Mouse (Mus musculus) stomach, postnatal 0 days (tissue): Measurements from ENCODE around the gene Oxnad1. TPM values are rescaled to one million over a fixed set of nuclear protein-coding genes. Genes with fewer than 3 reads are reported as not detected.
"Not testable (repeated sequence)": the region's sequence is repeated elsewhere in the genome, so short reads cannot be mapped to it uniquely, and the experiment has no call there.

Experiments used
- ATAC-seq: fragments of 200-750 bp; cut with Nextera tagmentation; 2 replicates; pipeline ENCODE4 v1.8.0; 2017; ENCODE audit not compliant: low FRiP score, low TSS enrichment
- DNase-seq: peaks from one replicate; pipeline ENCODE4 v3.0.0-alpha.2; 2016; ENCODE audit warnings: low spot score
- H3K27ac ChIP-seq: fragments of 300-500 bp; sonication (generic); replicated peaks from 2 replicates; pipeline ENCODE4 v1.5.1; 2014; ENCODE audit warnings: mild to moderate bottlenecking, control low read depth
- H3K27me3 ChIP-seq: fragments of 300-500 bp; sonication (generic); 2 replicates; pipeline ENCODE4 v1.6.1; 2014; ENCODE audit warnings: low read length; ENCODE audit not compliant: control insufficient read depth, insufficient read depth
- H3K36me3 ChIP-seq: fragments of 300-500 bp; sonication (generic); 2 replicates; pipeline ENCODE4 v1.6.1; 2014; ENCODE audit warnings: low read length, mixed read lengths; ENCODE audit not compliant: control insufficient read depth, insufficient read depth
- H3K4me1 ChIP-seq: fragments of 300-500 bp; sonication (generic); replicated peaks from 2 replicates; pipeline ENCODE4 v1.6.1; 2014; ENCODE audit warnings: antibody characterized with exemption; ENCODE audit not compliant: control insufficient read depth, insufficient read depth
- H3K4me2 ChIP-seq: fragments of 300-500 bp; sonication (generic); replicated peaks from 2 replicates; pipeline ENCODE4 v1.6.1; 2014; ENCODE audit warnings: low read depth, mild to moderate bottlenecking, control low read depth, moderate library complexity
- H3K4me3 ChIP-seq: fragments of 300-500 bp; sonication (generic); 2 replicates; pipeline ENCODE4 v1.5.1; 2014; ENCODE audit warnings: low read depth, low read length, control low read depth
- H3K9ac ChIP-seq: fragments of 300-500 bp; sonication (generic); 2 replicates; pipeline ENCODE4 v1.6.1; 2014; ENCODE audit warnings: mild to moderate bottlenecking, low read length, control low read depth, mixed read lengths
- H3K9me3 ChIP-seq: fragments of 300-500 bp; sonication (generic); 2 replicates; pipeline ENCODE4 v1.6.1; 2016; ENCODE audit warnings: low read length; ENCODE audit not compliant: control insufficient read depth
- CTCF ChIP-seq: IDR thresholded peaks from 2 replicates; pipeline ENCODE4 v1.5.1; 2016; ENCODE audit warnings: antibody characterized with exemption, low read depth, mild to moderate bottlenecking, moderate library complexity
- EP300 ChIP-seq: optimal IDR thresholded peaks from 2 replicates; pipeline ENCODE3; 2016; ENCODE audit warnings: antibody characterized with exemption
- WGBS: fragments of 180-500 bp; shearing (Covaris S2); extraction: QIAGEN DNeasy Blood & Tissue Kit; methylation state at CpG from one replicate; pipeline ENCODE4 v1.1.7; 2014; 5-methylcytosine and 5-hydroxymethylcytosine counted together
- polyA plus RNA-seq: library from polyadenylated mRNA; unstranded; fragments of >200 nt; fragmentation: Nextera tagmentation; extraction: Ambion mirVana; gene quantifications from 2 replicates; pipeline ENCODE4 v1.2.1, GENCODE M21; 2015

The Oxnad1 gene
- polyA plus RNA-seq, 1 experiment from 2014 or later, result 17.7 TPM

GRCm38 (mm10) chr14:32085486-32086201, 470 bp downstream of the Oxnad1 start, which contains the start of gene Dph3:
Gene Dph3, minus strand, starts transcription at chr14:32085729.
- no peaks in the 10 kb centered on the region for H3K9me3 ChIP-seq
- TF ChIP-seq EP300, result no peak
- peak; percentile 73 for TF ChIP-seq CTCF
- H3K36me3 ChIP-seq, result peaks cover 3% of the 10 kb centered on the region; the same call in 1 of the 2 replicates
- H3K9ac ChIP-seq, result peak within 1 kb of the TSS; percentile 69
- DNase-seq, result peak; percentile 99
- under 1% methylated on average over 43 of the region's 43 CpGs for WGBS
- peak within 1 kb of the TSS; percentile 90 for H3K27ac ChIP-seq
- H3K4me3 ChIP-seq, result peak within 1 kb of the TSS; percentile 60
- peak within 1 kb of the TSS; percentile 68 for H3K4me2 ChIP-seq
- 0 out of 2 replicates have a peak, but pooled peaks cover 2% of the 10 kb centered on the region for H3K4me1 ChIP-seq
- no peaks in the 10 kb centered on the region for H3K27me3 ChIP-seq
- ATAC-seq, result peak; percentile 98

DNA sequence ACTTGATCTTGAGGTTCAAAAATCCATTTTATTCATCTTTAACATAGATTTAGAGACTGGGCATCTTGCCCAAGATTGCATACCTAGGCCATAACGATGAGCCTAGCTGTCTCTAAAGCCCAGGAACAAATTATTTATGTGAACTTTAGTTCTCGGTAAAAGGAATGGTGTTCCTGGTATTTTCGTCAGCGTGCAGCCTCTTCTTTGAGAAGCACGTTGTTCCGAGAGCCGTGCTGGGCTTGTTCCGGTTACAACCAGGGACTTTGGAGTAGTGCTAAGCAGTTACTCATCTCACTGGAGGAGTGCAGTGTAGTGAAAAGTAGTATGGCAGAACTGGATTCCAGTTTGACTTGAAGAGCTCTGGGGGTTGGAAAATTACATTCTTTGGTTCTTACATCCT, 1.1 kb downstream of the Oxnad1 start:
- Histone ChIP-seq H3K9ac (peak overlapping the region; percentile 68), H3K27me3 (no peaks in the 10 kb centered on the region), H3K4me3 (peak overlapping the region; percentile 60), H3K27ac (peak overlapping the region; percentile 90), H3K36me3 (no peaks in the 10 kb centered on the region; the same call in 1 of the 2 replicates), H3K9me3 (no peaks in the 10 kb centered on the region), H3K4me1 (0 out of 2 replicates have a peak, but pooled peaks cover 2% of the 10 kb centered on the region), H3K4me2 (peak overlapping the region; percentile 68)
- peak; percentile 36 for DNase-seq
- ATAC-seq, result peak; percentile 30; the same call in 1 of the 2 replicates
- 6% methylated on average over 8 of the region's 8 CpGs for WGBS
- TF ChIP-seq EP300 (no peak), CTCF (no peak)

GRCm38 (mm10) chr14:32087584-32088248, 2.5 kb downstream of the Oxnad1 start:
- not testable (repeated sequence) for H3K4me1 ChIP-seq, H3K9ac ChIP-seq, H3K36me3 ChIP-seq, H3K27me3 ChIP-seq, H3K9me3 ChIP-seq, H3K27ac ChIP-seq, ATAC-seq, DNase-seq, H3K4me2 ChIP-seq, H3K4me3 ChIP-seq
- 91% methylated on average over 7 of the region's 7 CpGs for WGBS

GRCm38 (mm10) chr14:32091124-32091523, 6.0 kb downstream of the Oxnad1 start:
- Histone ChIP-seq H3K9ac (no peak overlapping the region), H3K27ac (no peak overlapping the region), H3K36me3 (peaks cover 6% of the 10 kb centered on the region; the same call in 1 of the 2 replicates), H3K27me3 (no peaks in the 10 kb centered on the region), H3K4me2 (no peak overlapping the region), H3K9me3 (no peaks in the 10 kb centered on the region), H3K4me1 (0 out of 2 replicates have a peak, but pooled peaks cover 2% of the 10 kb centered on the region), H3K4me3 (no peak overlapping the region)
- ATAC-seq (no peak), DNase-seq (no peak)
- TF ChIP-seq CTCF, result no peak
- TF ChIP-seq EP300, result no peak
- 46% methylated on average over 4 of the region's 4 CpGs for WGBS

- 85% methylated on average over 4 of the region's 4 CpGs for WGBS
- no peak for TF ChIP-seq EP300
- no peak for TF ChIP-seq CTCF
- no peak overlapping the region for H3K4me2 ChIP-seq
- ATAC-seq (no peak), DNase-seq (no peak)
- H3K4me3 ChIP-seq, result no peak overlapping the region
- 0 out of 2 replicates have a peak, but pooled peaks cover 2% of the 10 kb centered on the region for H3K4me1 ChIP-seq
- no peaks in the 10 kb centered on the region for H3K27me3 ChIP-seq
- no peaks in the 10 kb centered on the region for H3K9me3 ChIP-seq
- peaks cover 8% of the 10 kb centered on the region; the same call in 1 of the 2 replicates for H3K36me3 ChIP-seq
- no peak overlapping the region for H3K9ac ChIP-seq
- no peak overlapping the region for H3K27ac ChIP-seq
Observed at GRCm38 (mm10) chr14:32091704-32092103, 6.5 kb downstream of the Oxnad1 start.

GRCm38 (mm10) chr14:32093018-32093417, 7.8 kb downstream of the Oxnad1 start:
- Histone ChIP-seq H3K27me3 (no peaks in the 10 kb centered on the region), H3K4me1 (no peaks in the 10 kb centered on the region), H3K27ac (no peak overlapping the region), H3K36me3 (peaks cover 16% of the 10 kb centered on the region; the same call in 1 of the 2 replicates), H3K4me3 (no peak overlapping the region), H3K4me2 (no peak overlapping the region), H3K9ac (no peak overlapping the region), H3K9me3 (no peaks in the 10 kb centered on the region)
- 64% methylated on average over 1 of the region's 1 CpGs for WGBS
- ATAC-seq, result no peak
- no peak for DNase-seq
- no peak for TF ChIP-seq CTCF
- no peak for TF ChIP-seq EP300
